Mouse (Mus musculus) intestine, embryonic 16.5 days (tissue): ENCODE measurements around the gene Robo1. TPM values are rescaled to one million over a fixed set of nuclear protein-coding genes. Genes with fewer than 3 reads are reported as not detected.

Source experiments
- ATAC-seq: fragments of 200-750 bp; cut with Nextera tagmentation; 2 replicates; pipeline ENCODE4 v1.8.0; 2017; ENCODE audit warnings: moderate TSS enrichment, moderate library complexity
- H3K27ac ChIP-seq: fragments of 300-500 bp; sonication (generic); 2 replicates; pipeline ENCODE4 v1.5.1; 2014; ENCODE audit warnings: mild to moderate bottlenecking, low read length
- H3K27me3 ChIP-seq: fragments of 300-500 bp; sonication (generic); replicated peaks from 2 replicates; pipeline ENCODE4 v1.6.1; 2014; ENCODE audit warnings: low read length, control low read depth, mixed read lengths; ENCODE audit not compliant: control insufficient read depth, insufficient read depth
- H3K36me3 ChIP-seq: fragments of 300-500 bp; sonication (generic); 2 replicates; pipeline ENCODE4 v1.6.1; 2014; ENCODE audit warnings: low read length, control low read depth; ENCODE audit not compliant: control insufficient read depth, insufficient read depth
- H3K4me1 ChIP-seq: fragments of 300-500 bp; sonication (generic); 2 replicates; pipeline ENCODE4 v1.6.1; 2014; ENCODE audit warnings: low read length, control low read depth, mixed read lengths; ENCODE audit not compliant: control insufficient read depth, insufficient read depth
- H3K4me2 ChIP-seq: fragments of 300-500 bp; sonication (generic); 2 replicates; pipeline ENCODE4 v1.6.1; 2014; ENCODE audit warnings: low read depth, low read length, control low read depth
- H3K4me3 ChIP-seq: fragments of 300-500 bp; sonication (generic); 2 replicates; pipeline ENCODE4 v1.5.1; 2014; ENCODE audit warnings: mild to moderate bottlenecking, low read length
- H3K9ac ChIP-seq: fragments of 300-500 bp; sonication (generic); 2 replicates; pipeline ENCODE4 v1.6.1; 2014; ENCODE audit warnings: low read depth, low read length
- H3K9me3 ChIP-seq: fragments of 300-500 bp; sonication (generic); 2 replicates; pipeline ENCODE4 v1.6.1; 2016; ENCODE audit warnings: low read length, control low read depth; ENCODE audit not compliant: control insufficient read depth
- WGBS: fragments of 180-500 bp; shearing (Covaris S2); extraction: QIAGEN DNeasy Blood & Tissue Kit; methylation state at CpG from one replicate; pipeline ENCODE4 v1.1.7; 2014; 5-methylcytosine and 5-hydroxymethylcytosine counted together
- polyA plus RNA-seq: library from polyadenylated mRNA; unstranded; fragments of >200 nt; fragmentation: Nextera tagmentation; extraction: Ambion mirVana; gene quantifications from 2 replicates; pipeline ENCODE4 v1.2.1, GENCODE M21; 2015

Robo1 gene
- polyA plus RNA-seq, 1 experiment from 2014 or later, result 10.9 TPM

- no peaks in the 10 kb centered on the region for H3K36me3 ChIP-seq
- H3K9me3 ChIP-seq, result no peaks in the 10 kb centered on the region
- H3K27ac ChIP-seq, result no peak overlapping the region
- no peak overlapping the region for H3K4me2 ChIP-seq
- no peak overlapping the region for H3K4me3 ChIP-seq
- H3K9ac ChIP-seq, result no peak overlapping the region
- no peaks in the 10 kb centered on the region for H3K4me1 ChIP-seq
- no peak for ATAC-seq
- no peaks in the 10 kb centered on the region for H3K27me3 ChIP-seq
These were observed 626.8 kb downstream of the Robo1 start for GRCm38 (mm10) chr16:72934908-72935307.

- ATAC-seq, result no peak
- Histone ChIP-seq H3K4me2 (no peak overlapping the region), H3K4me3 (no peak overlapping the region), H3K36me3 (no peaks in the 10 kb centered on the region), H3K4me1 (no peaks in the 10 kb centered on the region), H3K9ac (no peak overlapping the region), H3K27ac (no peak overlapping the region), H3K27me3 (no peaks in the 10 kb centered on the region), H3K9me3 (no peaks in the 10 kb centered on the region)
- WGBS, result 61% methylated on average over 3 of the region's 3 CpGs
These were observed 629.1 kb downstream of the Robo1 start for GRCm38 (mm10) chr16:72937183-72937582.

GRCm38 (mm10) chr16:72939862-72940261, 631.8 kb downstream of the Robo1 start:
- no peak for ATAC-seq
- 84% methylated on average over 3 of the region's 3 CpGs for WGBS
- Histone ChIP-seq H3K4me2 (no peak overlapping the region), H3K4me3 (no peak overlapping the region), H3K27me3 (no peaks in the 10 kb centered on the region), H3K27ac (no peak overlapping the region), H3K9ac (no peak overlapping the region), H3K9me3 (no peaks in the 10 kb centered on the region), H3K36me3 (no peaks in the 10 kb centered on the region), H3K4me1 (no peaks in the 10 kb centered on the region)

GRCm38 (mm10) chr16:72940786-72941185, 632.7 kb downstream of the Robo1 start:
- Histone ChIP-seq H3K27ac (no peak overlapping the region), H3K4me1 (no peaks in the 10 kb centered on the region), H3K27me3 (no peaks in the 10 kb centered on the region), H3K4me3 (no peak overlapping the region), H3K9ac (no peak overlapping the region), H3K4me2 (no peak overlapping the region), H3K9me3 (no peaks in the 10 kb centered on the region), H3K36me3 (no peaks in the 10 kb centered on the region)
- no peak for ATAC-seq
- WGBS, result 58% methylated on average over 8 of the region's 8 CpGs

GRCm38 (mm10) chr16:72944403-72944802, 636.3 kb downstream of the Robo1 start:
- no peaks in the 10 kb centered on the region for H3K36me3 ChIP-seq
- H3K4me2 ChIP-seq, result no peak overlapping the region
- 79% methylated on average over 4 of the region's 4 CpGs for WGBS
- H3K9ac ChIP-seq, result no peak overlapping the region
- H3K27me3 ChIP-seq, result no peaks in the 10 kb centered on the region
- no peak overlapping the region for H3K4me3 ChIP-seq
- no peaks in the 10 kb centered on the region for H3K4me1 ChIP-seq
- ATAC-seq, result no peak
- H3K27ac ChIP-seq, result no peak overlapping the region
- H3K9me3 ChIP-seq, result no peaks in the 10 kb centered on the region

GRCm38 (mm10) chr16:72951969-72952368, 643.9 kb downstream of the Robo1 start:
- Histone ChIP-seq H3K4me2 (no peak overlapping the region), H3K27me3 (no peaks in the 10 kb centered on the region), H3K9ac (no peak overlapping the region), H3K36me3 (no peaks in the 10 kb centered on the region), H3K9me3 (no peaks in the 10 kb centered on the region), H3K4me3 (no peak overlapping the region), H3K27ac (no peak overlapping the region), H3K4me1 (no peaks in the 10 kb centered on the region)
- ATAC-seq, result no peak
- 85% methylated on average over 6 of the region's 6 CpGs for WGBS

GRCm38 (mm10) chr16:72959018-72959702, 651.1 kb downstream of the Robo1 start:
- WGBS, result 82% methylated on average over 11 of the region's 11 CpGs
- no peaks in the 10 kb centered on the region for H3K9me3 ChIP-seq
- H3K36me3 ChIP-seq, result no peaks in the 10 kb centered on the region
- H3K4me2 ChIP-seq, result no peak overlapping the region
- ATAC-seq, result no peak
- H3K27ac ChIP-seq, result no peak overlapping the region
- H3K27me3 ChIP-seq, result no peaks in the 10 kb centered on the region
- no peak overlapping the region for H3K9ac ChIP-seq
- H3K4me1 ChIP-seq, result no peaks in the 10 kb centered on the region
- H3K4me3 ChIP-seq, result no peak overlapping the region

- Histone ChIP-seq H3K4me1 (no peaks in the 10 kb centered on the region), H3K36me3 (no peaks in the 10 kb centered on the region), H3K4me3 (no peak overlapping the region), H3K27me3 (no peaks in the 10 kb centered on the region), H3K4me2 (no peak overlapping the region), H3K9me3 (no peaks in the 10 kb centered on the region), H3K9ac (no peak overlapping the region), H3K27ac (no peak overlapping the region)
- no peak for ATAC-seq
- WGBS, result 89% methylated on average over 6 of the region's 6 CpGs
These were observed 651.7 kb downstream of the Robo1 start for GRCm38 (mm10) chr16:72959823-72960222.

GRCm38 (mm10) chr16:72963782-72964181, 655.7 kb downstream of the Robo1 start:
- Histone ChIP-seq H3K4me3 (no peak overlapping the region), H3K4me1 (no peaks in the 10 kb centered on the region), H3K4me2 (no peak overlapping the region), H3K27me3 (no peaks in the 10 kb centered on the region), H3K36me3 (no peaks in the 10 kb centered on the region), H3K9ac (no peak overlapping the region), H3K9me3 (no peaks in the 10 kb centered on the region), H3K27ac (no peak overlapping the region)
- 89% methylated on average over 3 of the region's 3 CpGs for WGBS
- ATAC-seq, result no peak

- Histone ChIP-seq H3K27ac (no peak overlapping the region), H3K4me2 (no peak overlapping the region), H3K4me1 (no peaks in the 10 kb centered on the region), H3K9me3 (no peaks in the 10 kb centered on the region), H3K36me3 (no peaks in the 10 kb centered on the region), H3K4me3 (no peak overlapping the region), H3K9ac (no peak overlapping the region), H3K27me3 (no peaks in the 10 kb centered on the region)
- 82% methylated on average over 7 of the region's 7 CpGs for WGBS
- no peak for ATAC-seq
These were observed 659.4 kb downstream of the Robo1 start for GRCm38 (mm10) chr16:72967509-72967908.
